Mouse (Mus musculus): ENCODE measurements around the gene Hoxb3.

Gene Hoxb3

DNA sequence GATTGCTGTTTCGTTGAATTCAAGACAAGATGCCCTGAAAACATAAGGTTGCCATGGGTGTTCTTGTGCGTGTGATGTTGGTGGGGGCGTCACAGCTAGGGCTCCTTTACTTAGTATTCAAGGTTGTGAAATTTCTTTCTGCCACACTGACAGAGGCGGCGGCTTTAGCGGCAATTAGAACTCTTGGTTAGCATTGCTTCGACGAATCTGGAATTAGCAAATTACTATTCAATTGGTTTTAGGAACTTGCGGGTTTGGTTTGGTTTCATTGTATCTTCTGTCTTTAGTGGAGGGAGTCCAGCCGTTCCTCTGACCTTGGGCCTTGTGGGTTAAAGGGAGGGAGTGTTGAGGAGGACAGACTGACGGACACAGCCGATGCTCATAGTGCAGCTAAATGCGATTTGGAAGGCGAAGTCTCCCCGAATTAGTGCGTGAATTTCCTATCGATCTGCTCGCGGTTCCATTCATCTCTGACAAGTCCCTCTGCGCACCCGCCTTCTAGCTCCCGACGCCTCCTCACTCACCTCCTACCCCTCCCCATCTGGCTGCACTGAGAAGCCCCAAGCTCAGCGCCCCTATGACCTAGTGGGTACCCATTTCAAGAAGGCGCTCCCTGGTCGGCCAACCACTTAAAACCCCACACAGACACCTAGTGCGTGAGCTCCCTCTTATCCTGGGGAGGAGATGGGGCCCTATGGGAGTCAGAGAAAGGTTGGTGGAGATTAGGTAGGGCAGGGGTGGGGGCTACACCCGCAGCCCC, 5.3 kb upstream of the Hoxb3 start, which contains the start of gene Hoxb4:
Gene Hoxb4 (plus strand): TSS at position 660 of the 760 bp plus-strand sequence.
- no peak for DNase-seq (ENCODE audit: extremely low read depth, insufficient read length, low spot score)

DNA sequence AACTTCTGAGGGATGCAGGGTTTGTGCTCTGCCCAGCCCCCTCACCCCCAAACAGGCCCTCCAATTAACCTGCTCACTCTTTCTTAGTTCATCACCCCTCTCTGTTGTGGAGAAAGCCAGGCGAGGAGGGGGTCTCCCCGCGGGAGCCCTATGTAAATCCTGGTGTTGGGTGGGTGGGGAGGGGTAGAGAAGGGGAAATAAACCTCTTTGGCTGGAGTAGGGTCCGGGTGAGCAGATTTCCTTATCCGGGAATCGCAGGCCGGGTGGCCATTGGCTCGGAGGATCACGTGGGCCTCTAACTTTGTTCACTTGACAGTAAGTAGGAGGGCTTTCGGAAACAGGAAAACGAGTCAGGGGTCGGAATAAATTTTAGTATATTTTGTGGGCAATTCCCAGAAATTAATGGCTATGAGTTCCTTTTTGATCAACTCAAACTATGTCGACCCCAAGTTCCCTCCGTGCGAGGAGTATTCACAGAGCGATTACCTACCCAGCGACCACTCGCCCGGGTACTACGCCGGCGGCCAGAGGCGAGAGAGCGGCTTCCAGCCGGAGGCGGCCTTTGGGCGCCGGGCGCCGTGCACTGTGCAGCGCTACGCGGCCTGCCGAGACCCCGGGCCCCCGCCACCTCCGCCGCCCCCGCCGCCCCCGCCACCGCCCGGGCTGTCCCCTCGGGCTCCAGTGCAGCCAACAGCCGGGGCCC, 4.6 kb upstream of the Hoxb3 start:
- peak; percentile 68 for DNase-seq (ENCODE audit: extremely low read depth, insufficient read length, low spot score)

DNA sequence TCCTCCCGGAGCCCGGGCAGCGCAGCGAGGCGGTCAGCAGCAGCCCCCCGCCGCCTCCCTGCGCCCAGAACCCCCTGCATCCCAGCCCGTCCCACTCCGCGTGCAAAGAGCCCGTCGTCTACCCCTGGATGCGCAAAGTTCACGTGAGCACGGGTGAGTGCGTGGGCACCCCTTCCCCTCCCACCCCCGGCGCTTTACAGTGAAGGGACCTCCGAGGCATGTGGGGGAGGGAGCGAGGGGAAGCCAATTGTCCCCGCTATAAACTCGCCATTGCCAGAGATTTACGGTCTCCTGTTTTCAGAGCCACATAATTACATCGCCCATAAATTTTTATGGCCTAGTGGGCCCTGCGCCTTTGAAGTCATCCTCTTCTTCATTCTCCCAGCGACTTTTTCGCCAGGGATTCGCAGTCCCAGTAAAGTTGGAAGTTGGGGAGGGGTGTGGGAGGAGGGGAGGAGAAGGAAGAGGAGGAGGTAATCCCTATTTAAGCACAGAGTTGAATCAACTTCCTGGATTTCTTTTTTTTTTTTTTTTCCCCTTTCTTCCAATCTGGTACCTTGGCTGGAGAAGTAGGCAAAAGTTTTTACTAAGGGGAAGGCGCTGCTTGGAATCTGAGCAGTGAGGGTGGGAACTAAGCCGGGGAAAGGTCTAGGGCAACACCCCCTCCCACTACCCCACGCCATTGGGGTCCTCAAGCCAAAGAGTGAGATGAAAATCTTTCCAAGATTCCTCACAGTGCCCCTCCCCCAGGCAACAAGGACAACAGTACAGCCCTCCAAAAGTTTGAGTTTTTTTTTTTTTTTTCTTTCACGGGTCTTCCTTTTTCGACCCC, 3.8 kb upstream of the Hoxb3 start:
- DNase-seq (ENCODE audit: extremely low read depth, insufficient read length, low spot score): peak; percentile 53

DNA sequence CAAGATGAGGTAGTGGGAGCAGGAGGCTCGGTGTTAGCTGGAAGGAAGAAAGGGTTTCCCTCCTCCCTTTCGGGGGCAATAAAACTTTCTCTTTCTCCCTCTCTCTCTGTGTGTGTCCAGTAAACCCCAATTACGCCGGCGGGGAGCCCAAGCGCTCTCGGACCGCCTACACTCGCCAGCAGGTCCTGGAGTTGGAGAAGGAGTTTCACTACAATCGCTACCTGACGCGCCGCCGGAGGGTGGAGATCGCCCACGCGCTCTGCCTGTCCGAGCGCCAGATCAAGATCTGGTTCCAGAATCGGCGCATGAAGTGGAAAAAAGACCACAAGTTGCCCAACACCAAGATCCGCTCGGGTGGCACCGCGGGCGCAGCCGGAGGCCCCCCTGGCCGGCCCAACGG, 3.2 kb upstream of the Hoxb3 start:
- peak; percentile 57 for DNase-seq (ENCODE audit: extremely low read depth, insufficient read length, low spot score)

DNA sequence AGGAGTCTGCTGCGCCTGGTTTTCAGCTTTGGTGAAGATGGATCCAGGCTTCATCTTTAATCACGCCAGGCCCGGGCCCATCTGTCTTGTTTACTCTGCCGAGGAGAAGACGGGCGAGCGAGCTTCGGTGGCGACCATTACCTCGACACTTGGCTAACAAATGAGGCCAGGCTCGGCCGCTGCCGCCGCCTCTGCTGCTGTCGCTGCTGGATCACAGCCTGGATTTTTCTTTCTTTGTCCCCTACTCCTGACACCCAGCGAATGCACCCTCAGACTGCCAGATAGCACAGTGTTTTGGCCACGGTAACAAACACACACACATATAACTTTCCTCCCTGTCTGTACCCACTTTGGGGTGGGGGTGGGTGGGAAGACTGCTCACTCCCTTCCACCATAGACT, 2.4 kb upstream of the Hoxb3 start:
- DNase-seq (ENCODE audit: extremely low read depth, insufficient read length, low spot score): no peak

DNA sequence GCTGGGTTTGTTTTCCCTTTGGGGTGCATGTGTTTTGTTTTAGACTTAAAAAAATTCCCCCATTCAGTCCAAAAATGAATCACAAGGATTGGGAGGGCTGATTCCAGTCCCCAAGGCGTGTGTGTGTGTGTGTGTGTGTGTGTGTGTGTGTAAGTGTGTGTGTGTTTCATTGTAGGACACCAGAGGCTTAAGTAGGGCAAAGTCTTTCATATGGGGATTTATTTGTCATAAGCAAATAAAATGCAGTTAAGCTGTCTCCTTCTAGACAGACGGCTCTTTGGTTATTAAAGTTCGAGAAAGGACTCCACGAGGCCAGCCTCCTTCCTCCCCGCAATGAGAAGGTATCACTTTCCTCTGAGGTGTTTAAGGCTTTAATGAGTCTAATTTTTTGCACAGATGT, 1.3 kb upstream of the Hoxb3 start:
- DNase-seq (ENCODE audit: extremely low read depth, insufficient read length, low spot score): no peak

DNA sequence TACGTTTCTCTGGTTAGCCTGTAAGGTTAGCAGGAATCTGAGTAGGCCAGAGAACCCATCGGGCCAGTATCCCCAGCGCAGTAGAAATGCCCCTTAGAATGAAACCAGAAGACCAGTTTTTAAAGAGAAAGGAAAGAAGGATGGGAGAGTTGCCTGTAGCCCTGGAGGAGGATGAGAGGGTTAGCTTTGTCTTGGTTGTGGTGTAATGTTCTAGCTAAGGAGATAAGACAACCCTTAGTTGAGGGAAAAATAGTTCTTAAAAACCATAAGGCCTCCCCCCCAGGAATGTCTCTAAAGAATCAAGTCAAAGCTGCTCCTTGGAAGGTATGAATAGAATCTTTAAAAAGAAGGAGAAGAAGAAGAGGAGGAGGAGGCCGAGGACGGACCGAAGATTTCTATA, 388 bp upstream of the Hoxb3 start:
- no peak for DNase-seq (ENCODE audit: extremely low read depth, insufficient read length, low spot score)

DNA sequence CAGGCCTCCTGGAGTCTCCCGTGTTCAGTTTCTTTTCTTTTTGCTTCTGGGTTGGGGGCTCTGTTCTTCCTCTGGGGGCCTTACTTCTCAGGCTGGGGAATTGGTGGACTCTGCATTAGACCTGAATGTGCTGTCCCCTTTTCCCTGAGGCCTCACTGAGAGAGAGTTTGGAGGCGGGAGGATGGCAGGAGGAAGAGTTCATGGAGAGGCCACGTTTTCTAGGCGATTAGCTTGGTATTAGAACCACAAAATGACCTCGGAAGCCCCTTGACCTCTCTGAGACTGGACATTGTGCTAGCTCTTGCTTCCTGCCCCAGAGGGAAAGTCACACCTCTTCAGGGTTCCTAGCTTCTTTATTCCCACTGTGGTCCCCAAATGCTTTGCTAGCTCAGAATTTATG, 999 bp downstream of the Hoxb3 start:
- DNase-seq (ENCODE audit: extremely low read depth, insufficient read length, low spot score): no peak

DNA sequence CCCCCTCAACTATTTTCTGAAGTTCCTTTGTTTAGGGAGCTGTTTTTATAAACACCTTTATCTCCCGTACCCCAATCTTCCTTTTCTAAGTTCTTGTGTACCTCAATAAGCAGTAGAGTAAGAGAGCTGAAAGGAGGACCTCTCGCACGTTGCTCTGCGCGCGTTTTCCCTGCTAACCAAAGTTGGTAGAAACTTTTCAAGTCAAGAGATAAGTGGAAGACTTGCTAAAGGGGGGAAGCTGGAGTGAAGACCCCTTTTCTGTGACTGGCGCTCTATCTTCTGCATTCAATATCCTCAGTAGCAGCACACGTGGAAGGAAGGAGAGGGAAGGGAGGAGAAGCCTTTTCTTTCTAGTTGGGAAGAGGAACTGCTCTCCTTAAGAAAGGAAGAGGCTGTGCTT, 1.8 kb downstream of the Hoxb3 start:
- no peak for DNase-seq (ENCODE audit: extremely low read depth, insufficient read length, low spot score)

DNA sequence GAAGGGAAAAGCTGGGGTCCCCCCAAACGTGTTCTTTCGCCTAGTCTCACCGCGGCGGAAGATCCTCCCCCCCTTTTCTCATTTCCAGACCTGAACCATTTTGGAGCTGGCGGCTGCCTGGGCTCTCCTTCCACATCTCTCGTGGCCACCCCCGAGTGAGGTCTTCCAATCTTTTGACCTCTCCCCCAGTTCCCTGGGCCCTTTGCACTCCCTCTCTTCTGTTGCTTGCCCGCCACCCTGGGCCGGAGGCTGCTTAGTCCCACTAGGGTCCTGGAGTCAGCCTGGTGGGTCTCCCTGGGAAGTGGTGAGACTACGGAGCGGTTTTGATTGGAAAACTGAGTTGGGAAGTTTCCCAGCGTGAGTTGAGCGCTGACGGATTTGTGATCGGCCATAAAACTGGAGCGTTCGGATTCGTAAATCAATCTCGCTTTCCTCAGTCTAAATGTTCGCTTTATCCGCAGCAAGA, 2.7 kb downstream of the Hoxb3 start:
- DNase-seq (ENCODE audit: extremely low read depth, insufficient read length, low spot score): no peak

DNA sequence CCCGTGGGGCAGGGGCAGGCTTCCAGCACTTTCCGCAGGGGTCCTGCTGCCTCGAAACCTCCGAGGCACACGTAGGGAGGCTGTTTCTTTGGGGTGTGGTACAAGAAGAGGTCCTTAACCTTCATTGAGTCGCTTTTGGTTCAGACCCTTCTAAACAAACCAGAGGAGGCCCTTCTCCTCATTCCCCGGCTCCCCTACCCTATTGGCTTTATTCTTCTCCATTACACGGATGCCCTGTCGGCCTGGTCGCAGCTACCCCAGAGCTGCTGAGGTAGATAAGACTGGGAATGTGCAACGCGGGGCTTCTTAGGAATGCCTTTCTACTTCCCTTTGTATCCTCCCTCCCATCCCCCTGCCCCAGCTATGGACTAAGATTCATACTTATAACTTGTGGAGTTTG, 3.6 kb downstream of the Hoxb3 start:
- no peak for DNase-seq (ENCODE audit: extremely low read depth, insufficient read length, low spot score)

DNA sequence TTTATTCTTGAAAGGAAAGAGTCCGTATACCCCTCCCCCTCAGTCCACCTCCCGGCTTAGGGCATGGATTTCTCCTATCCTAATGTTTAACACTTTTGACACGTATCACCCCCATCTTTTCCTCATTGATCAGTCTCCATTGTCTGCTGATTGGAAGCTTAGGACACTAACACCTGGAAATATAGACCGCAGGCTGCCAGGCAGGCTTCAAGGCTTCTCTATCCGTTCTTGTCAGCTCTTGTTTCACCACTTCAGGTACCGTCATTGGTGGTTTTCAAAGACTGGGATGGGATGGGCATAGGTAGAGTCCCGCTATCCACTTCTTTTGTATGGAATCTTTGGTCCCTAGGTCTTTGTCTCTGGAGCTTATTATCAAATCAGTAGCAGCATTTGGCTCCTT, 4.0 kb downstream of the Hoxb3 start:
- DNase-seq (ENCODE audit: extremely low read depth, insufficient read length, low spot score): no peak

DNA sequence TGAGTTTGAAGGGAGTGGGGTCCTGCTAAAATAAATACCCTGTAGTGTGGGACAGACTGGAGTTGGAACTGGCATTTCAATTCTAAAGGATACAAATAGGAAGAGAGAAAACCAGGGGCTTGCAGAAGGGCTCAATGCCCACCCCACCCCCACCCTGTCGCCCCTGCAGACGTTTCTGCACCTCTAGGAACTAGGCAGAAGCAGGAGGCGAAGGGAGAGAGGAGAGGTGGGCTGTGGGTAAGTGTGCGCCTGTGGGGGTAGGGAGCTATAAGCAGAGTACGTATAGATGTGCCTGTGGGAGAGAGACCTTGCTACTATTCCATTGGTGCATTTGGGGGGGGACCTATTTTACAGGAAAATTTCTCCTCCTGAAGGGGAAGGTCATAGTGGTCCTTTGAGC, 4.6 kb downstream of the Hoxb3 start:
- DNase-seq (ENCODE audit: extremely low read depth, insufficient read length, low spot score): no peak

DNA sequence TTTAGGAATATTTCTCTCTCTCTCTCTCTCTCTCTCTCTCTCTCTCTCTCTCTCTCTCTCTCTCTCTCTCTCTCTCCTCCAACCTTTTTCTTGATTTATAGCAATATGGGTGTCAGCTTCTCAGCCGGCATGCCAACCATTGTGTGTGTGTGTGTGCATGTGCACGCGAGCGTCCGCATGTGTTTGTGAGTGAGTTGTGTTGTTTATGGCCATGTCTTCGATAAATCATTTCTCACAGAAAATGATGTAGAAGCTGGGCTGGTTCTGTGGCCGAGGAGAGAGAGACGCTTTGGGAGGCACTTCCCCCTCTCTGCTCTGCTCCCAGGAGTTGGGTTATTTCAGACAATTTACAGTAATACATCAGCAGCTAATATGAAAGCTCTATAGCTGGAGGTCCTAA, 5.5 kb downstream of the Hoxb3 start:
- no peak for DNase-seq (ENCODE audit: extremely low read depth, insufficient read length, low spot score)

DNA sequence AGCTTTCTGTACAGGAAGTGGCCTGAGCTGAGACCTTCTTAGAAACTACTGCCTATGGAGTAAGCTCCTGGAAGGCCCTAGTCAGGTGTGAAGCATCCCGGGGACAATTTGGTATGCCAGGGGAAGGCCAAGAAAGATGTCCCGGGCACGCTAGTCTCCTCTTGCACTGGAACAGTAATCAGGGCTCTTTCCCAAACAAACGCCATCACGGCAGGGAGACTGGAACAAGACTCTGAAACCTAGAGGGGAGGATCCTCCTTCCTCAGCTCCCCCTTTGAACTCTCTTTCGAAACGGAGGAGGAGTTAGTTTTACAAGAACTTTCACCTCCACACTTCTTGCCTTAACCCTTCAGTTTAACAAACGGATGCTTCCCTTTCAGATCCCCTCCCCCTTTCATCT, 9.0 kb downstream of the Hoxb3 start:
- no peak for DNase-seq (ENCODE audit: extremely low read depth, insufficient read length, low spot score)

DNA sequence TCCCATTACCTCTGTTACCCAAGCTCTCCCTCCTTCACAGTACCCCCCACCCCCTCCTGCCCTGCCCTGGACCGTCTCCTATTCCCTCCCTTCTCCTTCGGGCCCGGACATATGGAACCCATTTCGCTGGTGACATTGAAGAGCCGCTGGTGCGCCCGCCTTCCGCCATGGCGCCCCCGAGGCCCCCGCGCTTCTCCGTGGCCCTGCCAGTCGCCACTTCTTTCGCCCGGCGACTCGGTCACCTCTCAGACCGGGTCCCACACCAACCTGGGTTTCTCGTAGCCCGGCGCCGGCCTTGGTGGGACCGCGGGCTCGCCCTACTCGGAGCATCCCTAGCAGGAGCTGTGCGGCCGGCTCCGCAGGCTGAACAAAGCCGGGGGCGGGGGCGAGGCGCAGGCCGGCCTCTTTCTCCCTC, 9.5 kb downstream of the Hoxb3 start:
- no peak for DNase-seq (ENCODE audit: extremely low read depth, insufficient read length, low spot score)

DNA sequence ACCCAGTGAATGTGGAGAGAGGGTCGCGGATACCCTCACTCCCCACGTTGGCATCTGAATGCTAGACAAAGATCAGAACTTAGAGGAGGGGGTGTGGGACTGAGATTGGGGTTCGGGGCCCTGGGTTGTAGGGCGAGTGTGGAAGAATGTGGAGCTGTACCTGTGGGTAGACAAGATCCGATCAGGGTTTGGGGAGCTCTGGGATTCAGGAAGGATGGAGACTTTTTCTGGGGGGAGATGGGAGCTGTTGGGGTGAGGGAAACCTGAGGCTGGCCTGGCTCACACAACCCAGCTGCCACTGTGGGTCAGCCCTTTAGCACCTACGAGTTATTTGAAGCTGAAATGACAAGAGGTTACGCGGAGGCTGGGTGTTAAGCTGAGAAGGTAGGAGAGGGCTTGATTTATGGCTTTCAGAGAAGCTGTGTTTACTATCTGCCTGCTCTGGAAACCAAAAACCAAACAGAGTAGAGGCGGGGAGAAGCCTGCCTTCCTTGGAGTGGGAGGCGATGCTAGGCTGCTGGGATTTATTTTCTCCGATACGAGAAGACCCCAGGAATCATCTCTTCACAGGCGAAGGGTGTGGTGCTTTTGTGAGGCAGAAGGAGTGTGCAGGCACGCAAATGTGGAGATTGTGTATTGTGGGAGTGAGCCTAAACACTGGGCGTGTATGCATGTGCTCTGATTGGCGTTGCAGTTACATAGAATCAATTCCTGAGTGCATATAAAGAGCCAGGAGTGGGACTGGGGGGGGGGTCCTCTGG, 10.3 kb downstream of the Hoxb3 start:
- no peak for DNase-seq (ENCODE audit: extremely low read depth, insufficient read length, low spot score)

DNA sequence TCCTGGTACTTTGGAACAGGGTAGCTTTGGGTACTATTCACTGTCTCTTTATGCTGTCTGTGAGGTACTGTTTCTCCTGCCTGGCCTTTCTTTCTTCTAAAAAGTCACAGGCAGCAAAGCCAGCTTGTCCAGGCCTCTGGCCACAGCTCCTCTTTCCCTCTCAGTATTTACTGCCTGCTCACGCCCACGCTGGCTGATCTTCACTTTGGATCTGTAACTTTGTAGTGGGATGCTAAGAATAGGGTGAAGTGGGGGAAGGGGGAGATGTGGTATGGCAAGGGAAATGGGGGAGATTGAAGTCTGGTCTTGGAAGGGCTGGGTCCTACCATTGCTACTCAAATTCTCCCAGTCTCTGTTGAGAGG, 10.9 kb downstream of the Hoxb3 start:
- no peak for DNase-seq (ENCODE audit: extremely low read depth, insufficient read length, low spot score)

DNA sequence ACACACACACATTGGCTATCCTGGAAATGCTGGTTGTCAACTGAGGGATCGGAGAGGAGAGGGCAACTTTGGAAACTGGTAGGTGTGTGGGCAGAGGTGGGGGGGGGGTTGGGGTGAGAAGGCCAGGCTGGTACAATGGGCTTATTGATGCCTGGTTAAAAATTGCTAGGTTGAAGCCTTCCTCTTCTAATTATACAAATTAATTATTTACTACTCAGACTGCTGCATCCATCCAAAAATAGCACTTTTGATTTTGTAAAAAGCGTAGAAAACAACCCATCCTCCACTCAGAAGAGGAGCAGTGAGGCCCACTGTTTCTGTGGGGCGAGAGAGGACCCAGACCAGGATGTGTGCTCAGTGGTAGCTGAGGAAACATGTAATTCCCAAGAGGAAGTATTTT, 11.9 kb downstream of the Hoxb3 start:
- no peak for DNase-seq (ENCODE audit: extremely low read depth, insufficient read length, low spot score)

DNA sequence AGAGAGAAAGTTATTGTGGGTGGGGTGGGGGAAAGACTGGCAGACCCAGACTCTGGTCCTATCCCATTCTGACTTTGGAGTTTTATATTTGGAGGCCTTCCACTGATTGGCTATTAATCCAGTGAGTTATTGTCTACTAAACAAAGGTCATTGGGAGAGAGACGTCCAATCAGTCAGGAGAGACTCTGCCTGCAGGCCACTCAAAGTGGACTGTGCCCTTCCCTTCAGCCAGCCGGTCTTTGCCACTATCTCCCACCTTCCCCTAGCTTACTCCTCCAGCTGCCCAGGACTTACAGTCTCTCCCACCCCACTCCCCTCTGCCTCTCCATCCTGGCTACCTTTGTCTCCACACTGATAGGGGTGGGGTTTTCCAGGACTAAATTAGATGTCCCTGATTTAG, 13.5 kb downstream of the Hoxb3 start:
- DNase-seq (ENCODE audit: extremely low read depth, insufficient read length, low spot score): no peak

DNA sequence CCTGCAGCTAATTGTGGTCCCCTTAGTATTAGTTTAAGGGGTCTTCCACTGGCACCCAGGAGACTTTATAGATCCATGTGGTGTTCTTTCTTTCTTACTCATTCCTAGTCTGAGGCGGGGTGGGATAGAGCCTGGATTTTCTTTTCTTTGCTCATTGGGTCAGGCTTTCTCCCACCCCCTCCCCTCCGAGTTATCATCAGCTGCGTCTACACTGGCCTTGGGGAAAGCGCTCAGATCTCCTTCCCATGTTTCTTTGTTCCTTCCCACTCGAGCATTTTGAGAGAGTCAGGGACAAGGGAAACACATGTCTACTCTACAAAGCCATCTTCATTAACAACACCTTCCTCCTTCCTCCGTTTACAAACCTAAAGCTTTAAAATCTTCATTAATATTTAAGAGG, 13.9 kb downstream of the Hoxb3 start:
- DNase-seq (ENCODE audit: extremely low read depth, insufficient read length, low spot score): no peak

All from 3134 (cell line).